ENCODE assay signal across 8 mouse cellular contexts in the genomic region with DNA sequence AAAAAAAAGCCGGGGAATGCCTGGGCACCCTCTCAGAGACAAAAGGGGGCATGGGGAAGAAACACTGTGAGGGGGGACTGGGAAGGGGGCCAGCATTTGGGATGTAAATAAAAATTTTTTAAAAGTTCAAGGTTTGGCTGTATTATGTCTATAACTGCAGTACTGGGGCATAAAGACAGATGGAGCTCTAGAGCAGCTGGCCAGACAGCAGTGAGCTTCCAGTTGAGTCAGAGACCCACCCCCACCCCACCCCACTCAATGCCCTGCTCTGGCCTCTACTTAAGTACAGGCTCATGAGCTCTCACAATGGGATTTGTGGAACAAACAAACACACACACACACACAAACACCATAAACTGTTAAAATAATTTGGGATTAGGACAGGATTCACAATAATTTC. TPM values are rescaled to one million over a fixed set of nuclear protein-coding genes. Genes with fewer than 3 reads are reported as not detected.
A peak's percentile ranks its signal among the peaks of the same experiment; 100 is the strongest.
DNase-seq lines count a peak whose midpoint lies in the region; ATAC-seq and TF ChIP-seq lines count a peak whose summit lies in the region.

No protein-coding gene starts in this region.

- no peaks in the 10 kb centered on the region for H3K36me3 ChIP-seq in forebrain, embryonic 14.5 days (ENCODE audit: control insufficient read depth, insufficient read depth, low read length)
- no peaks in the 10 kb centered on the region for H3K36me3 ChIP-seq in forebrain, embryonic 12.5 days (replicated peaks)
- H3K36me3 ChIP-seq in intestine, postnatal 0 days (ENCODE audit: control insufficient read depth, insufficient read depth) = no peaks in the 10 kb centered on the region

- no peak overlapping the region for H3K27ac ChIP-seq in forebrain, embryonic 14.5 days (ENCODE audit: low read depth, low read length)
- H3K27ac ChIP-seq in forebrain, embryonic 12.5 days = no peak overlapping the region
- no peak overlapping the region for H3K27ac ChIP-seq in intestine, postnatal 0 days (ENCODE audit: low read depth, low read length)

- DNase-seq in forebrain, embryonic 14.5 days (ENCODE audit: low spot score) = peak; percentile 46
- DNase-seq in urinary bladder, postnatal 14 days (ENCODE audit: low spot score) = peak; percentile 37
- no peak for DNase-seq in urinary bladder, adult 2 months (ENCODE audit: low spot score)
- DNase-seq in naive thymus-derived CD4-positive, alpha-beta T cell, adult 2 months (ENCODE audit: low read depth) = peak; percentile 64
- DNase-seq in right cerebral cortex, adult 18-20 months = no peak
- no peak for DNase-seq in ovary, postnatal 36 days (ENCODE audit: low spot score)

- no peak overlapping the region for H3K4me3 ChIP-seq in forebrain, embryonic 14.5 days (ENCODE audit: low read depth, low read length)
- H3K4me3 ChIP-seq in forebrain, embryonic 12.5 days (replicated peaks) = no peak overlapping the region
- no peak overlapping the region for H3K4me3 ChIP-seq in intestine, postnatal 0 days (ENCODE audit: low read depth, low read length)

- no peaks in the 10 kb centered on the region for H3K27me3 ChIP-seq in forebrain, embryonic 14.5 days (replicated peaks; ENCODE audit: control insufficient read depth, insufficient read depth, low read length)
- H3K27me3 ChIP-seq in forebrain, embryonic 12.5 days = no peaks in the 10 kb centered on the region; the same call in 1 of the 2 replicates
- no peaks in the 10 kb centered on the region for H3K27me3 ChIP-seq in intestine, postnatal 0 days (replicated peaks; ENCODE audit: control insufficient read depth, insufficient read depth, low read length)

- no peaks in the 10 kb centered on the region for H3K9me3 ChIP-seq in forebrain, embryonic 14.5 days (replicated peaks; ENCODE audit: control insufficient read depth, low read length)
- no peaks in the 10 kb centered on the region for H3K9me3 ChIP-seq in forebrain, embryonic 12.5 days
- H3K9me3 ChIP-seq in intestine, postnatal 0 days (ENCODE audit: control insufficient read depth) = no peaks in the 10 kb centered on the region

- ATAC-seq in forebrain, embryonic 14.5 days = 0 out of 2 replicates have a peak, but pooled peaks have one; percentile 33
- ATAC-seq in forebrain, embryonic 12.5 days (ENCODE audit: low FRiP score) = no peak
- no peak for ATAC-seq in intestine, postnatal 0 days

- TF ChIP-seq CTCF in intestine, postnatal 0 days (IDR thresholded peaks at IDR 0.05; ENCODE audit: low read depth) = peak; percentile 81

- H3K9ac ChIP-seq in forebrain, embryonic 14.5 days (ENCODE audit: low read length) = no peak overlapping the region
- H3K9ac ChIP-seq in forebrain, embryonic 12.5 days = no peak overlapping the region
- no peak overlapping the region for H3K9ac ChIP-seq in intestine, postnatal 0 days (ENCODE audit: low read depth, low read length)

- 36% methylated on average over 1 of the region's 1 CpGs for WGBS in forebrain, embryonic 14.5 days
- 80% methylated on average over 1 of the region's 1 CpGs for WGBS in forebrain, embryonic 12.5 days
- WGBS in intestine, postnatal 0 days = 58% methylated on average over 1 of the region's 1 CpGs

- no peak overlapping the region for H3K4me2 ChIP-seq in forebrain, embryonic 14.5 days (ENCODE audit: low read length)
- H3K4me2 ChIP-seq in forebrain, embryonic 12.5 days = no peak overlapping the region
- H3K4me2 ChIP-seq in intestine, postnatal 0 days (replicated peaks; ENCODE audit: low read depth) = no peak overlapping the region

- H3K4me1 ChIP-seq in forebrain, embryonic 14.5 days (ENCODE audit: control insufficient read depth, insufficient read depth, low read length) = no peaks in the 10 kb centered on the region
- 0 out of 2 replicates have a peak, but pooled peaks cover 2% of the 10 kb centered on the region for H3K4me1 ChIP-seq in forebrain, embryonic 12.5 days
- H3K4me1 ChIP-seq in intestine, postnatal 0 days (replicated peaks; ENCODE audit: control insufficient read depth, insufficient read depth, low read length) = no peaks in the 10 kb centered on the region

RNA-seq across cellular contexts. Expression of gene Top1, which starts 43.9 kb away (rescaled TPM):
- polyA plus RNA-seq in forebrain, embryonic 14.5 days (2014; fragmentation: Nextera tagmentation; extraction: Ambion mirVana) = 84.0 and 85.1 TPM in 2 replicates
- 146 and 148 TPM in 2 replicates for polyA plus RNA-seq in forebrain, embryonic 12.5 days (2016; fragmentation: Nextera tagmentation; extraction: Ambion mirVana)
- polyA plus RNA-seq in urinary bladder, adult 2 months (2012; rRNA removed) = 23.6 and 30.7 TPM in 2 replicates
- 32.7 and 39.2 TPM in 2 replicates for polyA plus RNA-seq in intestine, postnatal 0 days (2015; fragmentation: Nextera tagmentation; extraction: Ambion mirVana)

Comparison
In these comparisons a context has a peak if more than half of its experiments do, and no peak if none do; other contexts are left out.
1. DNase-seq: peak in forebrain, embryonic 14.5 days (single experiment), urinary bladder, postnatal 14 days (single experiment) and naive thymus-derived CD4-positive, alpha-beta T cell, adult 2 months (single experiment); none in urinary bladder, adult 2 months (single experiment), right cerebral cortex, adult 18-20 months (single experiment) and ovary, postnatal 36 days (single experiment).